Mouse (Mus musculus) c-Kit-positive CD71-positive TER-119-positive erythroid progenitor cells, embryonic 14.5 days (primary cell): Measurements from ENCODE around the gene Ccdc162.
"Not testable (repeated sequence)": the region's sequence is repeated elsewhere in the genome, so short reads cannot be mapped to it uniquely, and the experiment has no call there.

ENCODE experiments used
- DNase-seq: peaks from one replicate; pipeline ENCODE4 v3.0.0-alpha.2; 2013; ENCODE audit warnings: low spot score

The Ccdc162 gene

GRCm38 (mm10) chr10:41537226-41537982 lies 179.0 kb downstream of the Ccdc162 start:
- DNase-seq = no peak

GRCm38 (mm10) chr10:41536714-41537113 lies 179.7 kb downstream of the Ccdc162 start:
- DNase-seq = no peak

GRCm38 (mm10) chr10:41535991-41536390 lies 180.4 kb downstream of the Ccdc162 start:
- no peak for DNase-seq

DNA sequence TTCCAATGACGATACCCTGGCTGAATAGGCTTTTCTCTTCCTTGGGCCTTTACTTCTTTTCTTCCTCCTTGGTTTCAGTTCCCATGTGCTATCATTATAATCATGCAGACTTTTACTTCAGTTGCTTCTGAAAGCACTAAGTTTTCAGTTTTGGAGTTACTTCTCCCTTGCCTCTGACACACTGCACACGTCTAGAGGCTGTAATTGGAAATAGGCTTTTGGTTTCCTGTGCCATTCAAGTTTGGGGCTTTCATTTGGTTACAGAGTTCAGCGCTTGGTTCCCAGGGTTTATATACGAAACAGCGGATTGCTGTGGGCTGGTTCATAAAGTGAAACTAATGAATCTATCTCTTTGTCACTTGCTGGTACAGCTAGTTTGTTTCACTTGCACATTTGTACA lies 186.5 kb downstream of the Ccdc162 start:
- DNase-seq = no peak

GRCm38 (mm10) chr10:41525696-41526095 lies 190.7 kb downstream of the Ccdc162 start:
- DNase-seq = no peak

GRCm38 (mm10) chr10:41523386-41523785 lies 193.0 kb downstream of the Ccdc162 start:
- no peak for DNase-seq

GRCm38 (mm10) chr10:41520410-41520673 lies 196.1 kb downstream of the Ccdc162 start:
- no peak for DNase-seq

GRCm38 (mm10) chr10:41519640-41520409 lies 196.6 kb downstream of the Ccdc162 start:
- peak; percentile 57 for DNase-seq

DNA sequence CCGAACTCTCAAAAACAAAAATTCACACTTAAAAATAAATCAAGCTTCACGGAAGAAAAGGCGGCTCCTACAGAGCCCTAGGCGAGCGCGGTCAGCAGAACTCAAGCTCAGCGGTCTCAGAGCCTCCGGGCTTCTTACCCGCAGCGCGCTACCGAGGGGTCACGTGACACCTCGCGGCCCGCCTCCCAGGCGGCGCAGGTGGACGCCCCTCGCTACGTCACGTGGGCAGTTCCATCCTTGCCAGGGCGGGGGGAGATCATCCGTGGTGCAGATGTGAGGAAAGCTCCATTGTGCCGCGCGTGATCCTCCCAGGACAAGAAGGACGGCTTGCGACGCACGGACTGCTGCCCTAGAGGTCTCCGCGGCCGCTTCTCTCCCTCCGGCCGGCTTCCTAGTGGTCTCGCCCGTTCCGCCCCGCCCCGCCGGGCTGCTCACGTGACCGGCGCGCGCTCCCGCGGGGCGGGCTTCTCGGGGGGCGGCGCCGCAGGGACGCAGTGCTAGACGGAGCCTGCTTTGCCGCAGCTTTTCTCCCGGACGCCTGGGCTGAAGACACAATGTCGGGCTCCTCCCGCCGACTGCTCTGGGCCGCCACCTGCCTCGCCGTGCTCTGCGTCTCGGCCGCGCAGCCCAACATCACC lies 197.3 kb downstream of the Ccdc162 start, which contains the start of gene Cd164:
Cd164 (plus strand) TSS at position 434 of the 638 bp plus-strand sequence.
- DNase-seq = peak; percentile 89

DNA sequence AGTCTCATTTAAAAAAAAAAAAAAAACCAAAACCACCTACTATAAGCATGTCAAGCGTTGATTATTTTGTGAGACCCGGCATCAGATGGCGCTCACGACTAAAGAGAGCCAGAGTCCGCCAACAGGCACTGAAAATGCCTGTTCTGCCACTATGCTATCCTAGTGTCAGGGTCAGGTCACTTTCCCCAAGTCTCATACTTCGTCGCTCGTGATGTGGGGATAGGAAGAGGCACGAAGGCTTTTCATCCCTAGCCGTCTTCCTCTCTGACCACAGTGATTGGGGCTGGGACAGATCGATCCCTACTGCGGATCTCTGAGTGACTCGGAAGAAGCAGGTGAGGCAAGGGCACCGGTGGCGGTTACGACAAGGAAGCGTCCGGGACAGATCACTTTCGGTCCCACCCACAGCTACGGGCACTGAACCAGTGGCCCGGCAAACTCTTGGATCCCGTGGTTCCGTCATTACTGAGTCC lies 197.9 kb downstream of the Ccdc162 start:
- peak; percentile 76 for DNase-seq

GRCm38 (mm10) chr10:41514921-41515320 lies 201.5 kb downstream of the Ccdc162 start:
- no peak for DNase-seq

DNA sequence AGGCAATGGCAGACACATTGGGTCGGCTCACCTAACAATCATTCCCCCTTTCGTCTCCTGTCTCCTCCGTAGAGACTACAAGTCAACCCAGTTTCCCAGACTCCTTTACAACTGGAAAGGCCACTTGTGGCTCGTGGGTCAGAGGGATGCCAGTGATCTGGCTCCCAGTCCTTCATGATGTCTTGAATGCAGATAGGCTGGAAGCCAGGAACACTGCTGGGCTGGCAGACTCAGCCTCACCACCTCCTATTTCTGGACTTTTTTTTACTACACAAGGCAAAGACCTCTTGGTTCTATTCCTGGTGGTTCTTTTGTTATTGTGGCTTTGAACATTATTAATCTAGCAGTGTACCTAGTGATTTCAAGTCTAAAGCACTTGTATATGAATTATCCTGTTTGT lies 202.1 kb downstream of the Ccdc162 start:
- DNase-seq = no peak

- no peak for DNase-seq
These were observed 207.3 kb downstream of the Ccdc162 start for GRCm38 (mm10) chr10:41509160-41509559.

DNA sequence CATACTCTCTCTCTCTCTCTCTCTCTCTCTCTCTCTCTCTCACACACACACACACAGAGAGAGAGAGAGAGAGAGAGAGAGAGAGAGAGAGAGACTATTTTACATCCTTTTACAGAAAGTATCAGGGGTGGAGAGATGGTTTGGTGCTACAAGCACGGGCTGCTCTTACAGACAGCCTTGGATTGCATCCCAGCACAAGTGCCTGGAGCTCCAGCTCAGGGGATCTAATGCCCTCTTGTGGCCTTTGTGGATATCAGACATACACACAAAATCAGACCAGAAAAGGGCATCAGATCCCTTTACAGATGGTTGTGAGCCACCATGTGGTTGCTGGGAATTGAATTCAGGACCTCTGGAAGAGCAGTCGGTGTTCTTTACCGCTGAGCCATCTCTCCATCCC lies 211.0 kb downstream of the Ccdc162 start:
- not testable (repeated sequence) for DNase-seq

GRCm38 (mm10) chr10:41504996-41505395 lies 211.4 kb downstream of the Ccdc162 start:
- DNase-seq = no peak

DNA sequence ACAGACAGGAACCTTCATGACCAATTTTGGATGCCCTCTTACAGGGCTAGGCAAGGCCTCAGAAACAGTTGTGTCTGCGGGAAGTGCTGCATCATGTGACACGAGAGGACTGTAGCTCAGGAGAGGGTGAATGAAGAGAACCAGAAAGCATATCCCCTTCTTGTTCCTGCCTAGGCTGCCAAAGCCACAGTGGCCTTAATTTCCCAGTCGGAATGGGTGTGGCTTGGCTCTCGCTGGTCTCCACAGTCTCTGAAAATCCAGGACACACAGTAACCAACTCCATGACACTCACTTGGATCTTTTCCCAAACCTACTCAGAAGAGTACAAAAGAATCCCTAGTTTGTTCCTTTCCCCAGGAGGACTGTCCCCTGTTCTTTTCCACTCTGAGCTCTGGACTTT lies 215.5 kb downstream of the Ccdc162 start:
- DNase-seq = no peak

- no peak for DNase-seq
These were observed 225.3 kb downstream of the Ccdc162 start for GRCm38 (mm10) chr10:41491111-41491510.

- no peak for DNase-seq
These were observed 225.9 kb downstream of the Ccdc162 start for GRCm38 (mm10) chr10:41490518-41490873.

DNA sequence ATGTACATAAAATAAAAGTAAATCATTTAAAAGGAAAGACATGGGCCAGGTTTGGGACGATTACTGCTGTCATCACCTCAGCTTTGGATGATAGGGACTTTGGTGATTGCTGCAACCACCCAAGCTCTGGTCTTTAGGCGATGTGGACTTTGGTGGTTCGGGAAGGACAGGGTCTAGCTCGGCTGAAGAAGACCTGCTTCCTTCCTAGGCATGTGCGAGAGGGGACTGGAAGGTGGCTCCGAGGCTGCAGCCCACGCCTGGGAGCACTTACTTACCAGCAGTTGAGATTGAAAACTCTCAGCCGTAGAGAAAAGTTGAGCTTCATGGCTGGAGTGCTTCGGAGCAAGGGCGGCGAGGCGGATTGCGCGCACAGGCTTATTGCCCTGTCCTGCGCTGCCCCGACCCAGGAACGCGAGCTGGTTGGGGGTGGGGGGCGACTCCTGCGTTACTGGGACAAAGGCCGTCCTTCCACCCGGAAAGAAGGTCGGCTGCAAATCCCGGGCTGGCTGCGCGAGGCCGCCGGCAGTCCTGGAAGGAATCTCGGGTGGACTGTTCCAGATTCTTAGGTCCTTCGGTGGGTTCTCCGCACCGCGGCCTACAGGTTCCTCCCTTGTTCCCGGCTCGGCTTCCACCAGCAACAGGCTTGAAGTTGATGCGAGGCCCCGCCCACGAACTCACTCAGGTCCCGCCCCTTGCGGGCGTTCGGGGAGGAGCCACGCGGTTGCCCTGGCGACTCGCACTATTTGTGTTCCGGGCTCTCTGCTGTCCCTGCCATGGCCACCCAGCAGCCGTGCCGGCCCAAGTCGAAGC lies 226.5 kb downstream of the Ccdc162 start, which contains the start of the genes Smpd2 and Ppil6:
Smpd2 (minus strand) TSS at position 662 of the 810 bp plus-strand sequence.
Ppil6 (plus strand) TSS at position 732 of the 810 bp plus-strand sequence.
- peak; percentile 83 for DNase-seq

DNA sequence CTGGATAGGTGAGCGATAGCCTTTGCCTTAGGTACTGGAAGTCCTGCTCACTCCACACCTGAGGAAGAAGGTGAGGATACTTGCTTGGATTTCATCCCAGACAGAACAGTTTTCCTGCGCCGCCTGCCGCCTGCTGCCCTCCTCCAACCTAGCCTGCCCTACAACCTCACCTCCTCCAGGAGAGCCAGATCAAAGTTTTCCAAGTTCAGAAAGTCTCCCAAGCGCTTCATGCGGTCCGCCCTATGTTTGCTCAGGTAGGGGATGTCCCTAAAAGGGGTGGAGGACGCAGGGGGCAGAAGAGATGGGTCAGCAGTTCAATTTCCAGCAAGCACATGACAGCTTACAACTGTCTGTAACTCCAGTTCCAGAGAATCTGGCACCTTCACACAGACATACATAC lies 227.1 kb downstream of the Ccdc162 start:
- no peak for DNase-seq

- DNase-seq = no peak
These were observed 227.6 kb downstream of the Ccdc162 start for GRCm38 (mm10) chr10:41488877-41489276.
